Mouse (Mus musculus): ENCODE data around the gene Cracr2a.

DNA sequence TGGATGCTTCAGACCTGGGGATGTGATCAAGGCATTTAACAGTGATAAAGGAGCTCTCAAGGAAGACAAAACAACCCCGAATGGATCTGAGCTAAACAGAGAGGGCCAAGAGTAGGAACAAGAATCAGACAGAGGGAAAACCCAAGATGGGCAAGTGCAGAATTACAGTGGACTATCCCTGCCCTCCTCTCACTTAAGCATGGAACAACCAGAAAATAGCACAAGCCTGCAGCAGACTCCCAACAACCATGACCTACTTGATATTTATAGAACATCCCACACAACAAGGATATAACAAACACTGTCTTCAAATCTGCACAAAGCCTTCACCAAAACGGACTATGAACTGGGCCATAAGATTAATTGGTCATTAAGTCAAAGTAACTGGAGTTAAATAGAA lies 23.0 kb upstream of the Cracr2a start:
- TF ChIP-seq CTCF (IDR thresholded peaks at IDR 0.05; ENCODE audit: low read depth) (no peak), EP300 (IDR thresholded peaks at IDR 0.05; ENCODE audit: low read depth) (no peak)

Data from liver, embryonic 14.5 days (tissue).